Mouse (Mus musculus) hindlimb bud, embryonic 11.5 days (tissue): Measurements from ENCODE around the gene Pla2r1.

ENCODE experiments used
- DNase-seq: peaks from one replicate; pipeline ENCODE4 v3.0.0-alpha.2; 2012; ENCODE audit warnings: low read depth, low spot score; ENCODE audit errors: extremely low spot score

The Pla2r1 gene

DNA sequence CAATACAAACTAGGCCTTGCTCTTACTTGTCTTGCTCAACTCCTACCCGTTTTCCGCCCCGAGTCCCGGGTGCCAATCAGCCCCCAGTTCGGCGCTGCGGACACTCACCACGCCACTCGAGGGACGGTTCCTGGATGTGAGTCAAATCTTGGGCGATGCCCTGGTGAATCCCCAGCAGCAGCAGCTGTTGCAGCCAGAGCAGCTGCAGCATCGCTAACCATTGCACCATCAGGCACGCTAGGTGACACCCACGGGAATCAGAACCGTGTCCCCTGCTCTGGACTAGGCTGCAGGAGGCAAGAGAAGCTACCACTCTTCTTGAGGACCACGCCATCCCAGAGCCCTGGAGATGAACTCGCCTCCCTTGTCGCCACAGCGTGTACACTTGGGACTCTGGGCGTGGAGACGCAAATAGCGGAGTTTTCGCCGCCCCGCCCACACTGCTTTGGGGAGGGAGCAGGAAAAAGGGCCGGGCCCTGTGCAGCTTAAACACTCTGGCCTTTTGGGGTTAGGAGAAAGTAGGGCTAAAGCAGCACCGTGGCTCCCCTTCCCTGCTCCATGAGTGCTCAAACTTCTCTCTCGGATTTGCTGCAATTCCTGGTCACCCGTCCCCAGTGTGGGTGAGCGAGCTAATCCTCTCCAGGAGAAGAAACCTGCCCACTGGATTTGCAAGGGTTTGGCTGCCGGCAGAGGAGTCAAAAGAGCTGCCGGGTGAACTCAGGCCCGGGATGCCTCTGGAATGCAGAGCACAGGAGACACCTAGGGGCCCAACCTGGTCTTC, at the start of gene Pla2r1:
Gene Pla2r1 (minus strand): TSS at position 407 of the 781 bp plus-strand sequence.
- DNase-seq = no peak

- DNase-seq = no peak
These were observed 48.2 kb upstream of the Pla2r1 start for GRCm38 (mm10) chr2:60601326-60601725.

GRCm38 (mm10) chr2:60600863-60601262, 47.8 kb upstream of the Pla2r1 start:
- DNase-seq = no peak

DNA sequence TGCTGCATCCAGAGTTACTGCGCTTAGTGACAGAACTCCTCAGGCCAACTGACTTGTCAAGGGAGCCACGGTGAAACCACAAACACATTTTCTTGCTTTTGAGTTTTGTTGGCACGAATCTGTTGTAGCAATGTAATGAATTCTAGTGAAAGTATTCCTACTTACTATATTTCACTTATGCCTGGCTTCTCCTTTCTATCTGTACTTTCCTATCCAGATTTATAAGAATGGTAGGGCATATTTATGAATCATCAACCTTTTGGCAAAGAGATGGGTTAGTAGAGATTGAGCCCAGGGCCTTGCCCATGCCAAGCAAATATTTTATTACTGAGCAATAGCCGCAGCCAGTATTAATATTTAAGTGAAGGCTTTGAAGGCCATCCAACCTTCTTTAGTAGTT, 30.3 kb upstream of the Pla2r1 start:
- no peak for DNase-seq

DNA sequence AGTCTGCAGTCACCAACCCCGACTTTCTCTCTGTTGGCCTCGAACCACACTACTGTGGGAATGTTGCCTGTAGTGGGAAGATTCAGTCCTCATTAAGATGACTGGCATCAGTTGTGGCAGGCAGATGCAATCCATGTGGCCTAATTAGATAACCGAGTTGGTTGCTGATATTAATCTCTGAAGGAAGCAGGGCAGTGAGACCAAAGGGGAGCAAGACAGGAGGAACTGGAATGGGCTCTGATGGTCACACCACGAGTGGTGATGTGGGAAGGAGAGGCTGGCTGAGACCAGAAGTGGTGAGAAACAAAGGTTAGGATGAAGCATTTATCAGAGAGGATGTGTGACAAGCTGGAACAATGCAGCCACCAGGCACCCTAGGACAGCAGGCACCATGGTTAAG, 1.5 kb upstream of the Pla2r1 start:
- no peak for DNase-seq

DNA sequence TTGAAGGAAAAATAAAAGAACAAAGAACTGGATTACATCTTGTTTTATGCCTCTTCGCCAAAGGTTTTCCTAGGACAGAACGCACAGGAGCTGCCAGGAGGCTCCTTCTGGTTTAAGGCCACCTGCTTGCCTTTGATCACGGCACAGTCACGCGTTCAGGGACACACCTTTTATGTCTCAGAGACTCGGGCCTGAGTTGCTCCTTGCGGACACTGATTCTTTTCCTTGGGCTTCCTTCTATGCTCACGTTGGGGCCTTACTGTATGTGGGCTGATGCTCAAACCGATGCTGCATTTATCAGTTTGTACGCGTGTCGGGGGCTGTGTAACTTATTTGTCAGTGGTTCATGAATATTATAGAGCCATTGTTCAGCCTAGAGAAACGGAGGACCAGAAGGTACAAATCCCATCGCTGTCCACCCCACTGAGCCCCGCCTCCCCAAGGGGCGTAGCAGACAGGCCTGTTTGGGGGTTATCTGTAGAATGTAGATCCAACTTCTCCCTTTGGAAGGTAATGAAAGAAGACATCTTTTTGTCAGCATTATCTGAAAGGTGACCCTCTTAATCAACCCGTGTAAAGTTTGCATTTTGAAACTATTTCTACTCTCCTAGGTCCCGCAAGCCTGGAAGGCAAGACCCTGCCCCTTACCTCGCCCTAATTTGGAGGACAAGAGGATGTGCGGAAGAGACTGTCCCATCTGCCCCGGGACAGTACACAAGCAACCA, 769 bp downstream of the Pla2r1 start:
- DNase-seq = no peak

DNA sequence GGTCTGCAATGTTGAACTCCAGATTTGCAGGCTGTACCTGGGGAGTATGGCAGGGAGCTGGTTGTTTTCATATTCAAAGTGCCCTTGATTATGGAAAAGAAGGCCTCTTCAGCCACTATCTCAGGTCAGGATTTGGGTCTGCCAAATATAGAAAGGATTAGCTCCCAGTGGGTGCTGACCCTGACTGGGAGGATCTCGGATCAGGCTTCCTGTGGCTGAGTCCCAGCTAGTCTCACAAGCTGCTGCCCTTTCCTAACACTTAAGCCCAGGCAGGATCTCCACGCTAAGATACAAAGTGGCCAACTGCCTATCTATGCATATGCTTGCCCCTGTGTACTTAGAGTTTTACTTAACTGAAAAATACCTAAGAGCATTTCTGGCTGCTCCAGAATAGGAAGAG, 1.4 kb downstream of the Pla2r1 start:
- DNase-seq = no peak

DNA sequence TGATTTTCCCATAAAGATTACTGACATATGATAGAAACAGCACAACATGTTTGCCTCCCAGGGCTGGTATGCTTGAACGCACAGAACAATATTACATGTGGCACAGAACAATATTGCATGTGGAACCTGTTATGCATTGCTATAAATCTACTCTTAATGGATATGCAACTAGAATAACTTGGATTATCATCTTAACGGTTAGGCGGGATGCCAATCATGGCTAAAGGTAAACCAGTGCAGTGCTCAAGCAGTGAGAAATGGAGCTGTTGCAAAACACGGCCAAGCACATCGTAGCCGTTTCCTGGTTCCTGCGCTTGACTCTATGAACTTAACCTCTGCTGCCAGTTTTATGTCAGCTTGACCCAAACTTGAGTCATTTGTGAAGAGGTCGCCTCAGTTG, 2.6 kb downstream of the Pla2r1 start:
- no peak for DNase-seq

DNA sequence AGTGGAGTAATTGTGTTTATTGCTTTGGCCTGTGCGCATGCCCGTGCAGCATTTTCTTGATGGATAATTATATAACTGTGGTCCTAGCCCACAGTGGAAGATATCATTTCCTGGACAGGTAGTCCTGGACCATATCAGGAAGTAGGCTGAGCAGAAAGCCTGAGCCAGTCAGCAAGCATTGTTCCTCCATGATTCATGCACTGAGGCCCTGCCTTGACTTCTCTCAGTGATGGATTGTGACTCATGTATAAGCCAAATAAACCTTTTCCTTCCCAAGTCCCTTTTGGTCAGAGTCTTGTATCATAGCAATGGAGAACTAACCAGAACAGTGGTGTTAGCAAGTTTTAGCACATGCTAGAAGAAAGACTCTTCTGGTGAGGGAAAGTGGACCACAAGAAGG, 3.3 kb downstream of the Pla2r1 start:
- no peak for DNase-seq

- DNase-seq = no peak
These were observed 7.0 kb downstream of the Pla2r1 start for GRCm38 (mm10) chr2:60546082-60546481.

DNA sequence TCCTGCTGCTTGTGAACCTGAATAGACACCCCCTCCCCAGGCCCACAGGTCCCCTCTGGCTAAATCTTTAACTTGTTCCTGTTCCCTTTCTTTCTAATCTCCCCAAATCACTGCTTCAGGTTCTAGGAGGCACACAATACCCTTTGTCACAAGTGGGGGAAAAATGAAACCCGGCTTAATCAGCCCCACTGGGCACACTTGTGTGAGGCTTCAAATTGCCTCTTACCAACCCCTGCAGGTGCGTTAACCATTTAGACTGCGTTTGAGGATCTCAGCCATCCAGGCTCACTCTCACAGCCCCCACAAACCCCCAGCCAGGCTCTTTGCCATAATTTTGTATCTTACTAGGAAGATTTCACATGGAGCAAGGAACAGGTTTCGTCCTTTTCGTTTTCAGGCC, 9.1 kb downstream of the Pla2r1 start:
- DNase-seq = no peak

DNA sequence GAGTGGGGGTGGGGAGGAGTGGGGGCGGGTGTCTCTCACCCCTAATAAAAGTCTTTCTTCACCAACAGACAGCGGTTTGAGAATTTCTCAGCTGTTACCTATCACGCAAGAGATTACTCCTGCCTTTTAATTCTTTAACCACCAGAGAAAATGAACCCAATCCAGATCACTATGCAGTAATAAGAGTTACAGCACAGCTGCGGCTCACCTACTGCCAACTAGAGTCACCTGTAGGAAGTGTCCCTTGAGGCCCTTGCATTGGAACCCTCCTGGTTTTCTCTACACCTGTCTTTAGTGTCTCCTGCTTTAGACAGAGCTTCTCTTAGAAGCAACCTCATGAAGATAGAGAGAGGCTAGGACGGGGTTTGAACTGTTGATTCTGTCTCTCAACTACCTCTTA, 11.4 kb downstream of the Pla2r1 start:
- DNase-seq = no peak

DNA sequence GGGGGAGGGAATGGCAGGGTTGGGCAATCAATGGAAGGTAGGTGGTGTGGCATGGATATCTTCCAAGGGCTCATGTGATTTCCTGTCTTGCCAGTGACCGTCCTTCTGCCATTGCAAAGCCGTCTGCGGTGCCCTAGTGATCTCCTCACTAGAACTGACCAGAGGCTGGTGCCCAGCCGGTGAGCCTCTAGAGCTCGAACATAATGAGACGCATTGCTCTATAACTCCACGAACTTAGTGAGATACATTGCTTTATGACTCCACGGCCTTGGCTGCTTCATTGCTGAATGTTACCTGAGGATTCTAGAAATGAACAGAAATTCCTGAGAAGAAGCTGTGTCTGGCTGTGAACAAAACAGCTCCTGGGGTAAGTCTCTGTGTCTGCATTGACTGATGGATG, 12.8 kb downstream of the Pla2r1 start:
- DNase-seq = no peak

DNA sequence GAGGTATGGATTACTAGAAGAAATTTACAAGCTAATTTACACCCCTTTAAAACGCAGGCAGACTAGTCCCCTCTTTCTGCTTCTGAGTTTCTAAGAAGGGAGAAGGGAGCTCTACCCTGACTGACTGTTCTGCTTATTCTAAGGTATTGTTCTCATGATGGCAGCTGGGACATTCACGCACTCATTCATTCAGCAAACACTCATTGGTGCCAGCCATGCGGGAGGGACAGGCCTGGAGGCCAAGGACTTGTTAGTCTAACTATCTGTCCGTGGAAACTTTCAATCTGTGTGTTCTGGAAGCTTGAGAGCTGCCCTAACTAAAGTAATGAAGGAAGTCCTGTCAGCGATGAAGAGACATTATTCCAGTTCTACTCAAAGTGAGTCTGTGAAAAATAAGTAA, 14.4 kb downstream of the Pla2r1 start:
- DNase-seq = no peak

- no peak for DNase-seq
These were observed 14.8 kb downstream of the Pla2r1 start for GRCm38 (mm10) chr2:60538274-60538673.

GRCm38 (mm10) chr2:60534755-60535154, 18.4 kb downstream of the Pla2r1 start:
- DNase-seq = no peak

DNA sequence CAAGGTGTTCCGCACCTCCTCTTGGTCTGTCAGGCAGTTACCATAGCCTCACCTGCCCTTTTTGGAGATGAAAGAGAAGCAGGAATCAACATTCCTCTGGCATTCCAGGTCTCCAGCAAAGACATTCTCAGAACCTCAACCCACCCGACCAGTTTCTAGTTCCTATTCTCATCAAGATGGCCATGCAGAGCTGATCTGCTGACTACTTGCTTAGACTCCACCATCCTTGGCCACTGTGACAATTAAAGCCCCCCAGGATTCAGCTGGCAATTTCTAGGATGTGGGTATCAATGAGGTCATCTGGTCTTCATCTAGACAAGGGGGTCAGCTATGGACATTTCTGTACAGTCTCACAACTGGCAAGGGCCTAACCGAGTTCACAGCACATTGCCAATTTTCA, 20.1 kb downstream of the Pla2r1 start:
- no peak for DNase-seq

DNA sequence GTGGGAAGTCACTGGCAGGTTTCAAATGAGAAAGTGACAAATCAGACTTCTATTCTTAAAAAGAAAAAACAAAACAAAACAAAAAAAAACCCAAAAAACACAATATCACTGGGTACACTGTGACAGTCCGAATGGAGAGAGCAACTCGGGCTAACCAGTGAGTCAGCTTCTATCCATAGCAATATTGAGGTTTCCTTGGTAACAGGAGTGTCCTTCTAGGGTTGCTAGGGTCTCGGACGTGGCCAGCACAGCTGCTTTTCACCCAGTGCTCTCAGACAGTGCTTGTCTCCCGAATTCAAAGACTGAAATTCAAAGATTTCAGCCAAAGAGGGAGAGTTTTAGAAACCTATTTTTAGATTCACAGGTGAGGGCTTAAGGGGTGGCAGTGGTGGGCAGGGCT, 20.6 kb downstream of the Pla2r1 start:
- DNase-seq = no peak

GRCm38 (mm10) chr2:60515817-60516216, 37.3 kb downstream of the Pla2r1 start:
- no peak for DNase-seq

- no peak for DNase-seq
These were observed 38.2 kb downstream of the Pla2r1 start for GRCm38 (mm10) chr2:60514863-60515262.

GRCm38 (mm10) chr2:60510718-60511117, 42.4 kb downstream of the Pla2r1 start:
- DNase-seq = no peak

DNA sequence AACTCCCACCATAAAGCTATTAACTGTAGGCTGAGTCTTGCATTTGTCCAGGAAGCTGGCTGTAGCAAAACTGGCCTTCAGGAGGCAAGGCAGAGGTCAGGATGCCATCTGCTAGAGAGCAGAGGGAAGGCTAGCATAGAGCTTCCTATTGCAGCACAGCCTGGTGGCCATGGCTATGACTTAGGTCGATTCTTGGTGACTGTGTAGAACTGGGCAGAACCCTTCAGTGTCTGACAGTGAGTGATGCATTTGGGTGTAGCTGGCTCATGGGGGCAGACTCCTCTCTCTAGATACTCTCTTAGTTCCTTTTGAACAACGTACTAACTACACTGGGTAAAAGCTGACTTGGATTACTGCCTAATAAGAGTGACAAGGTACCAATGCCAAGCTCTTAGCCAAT, 48.0 kb downstream of the Pla2r1 start:
- no peak for DNase-seq

DNA sequence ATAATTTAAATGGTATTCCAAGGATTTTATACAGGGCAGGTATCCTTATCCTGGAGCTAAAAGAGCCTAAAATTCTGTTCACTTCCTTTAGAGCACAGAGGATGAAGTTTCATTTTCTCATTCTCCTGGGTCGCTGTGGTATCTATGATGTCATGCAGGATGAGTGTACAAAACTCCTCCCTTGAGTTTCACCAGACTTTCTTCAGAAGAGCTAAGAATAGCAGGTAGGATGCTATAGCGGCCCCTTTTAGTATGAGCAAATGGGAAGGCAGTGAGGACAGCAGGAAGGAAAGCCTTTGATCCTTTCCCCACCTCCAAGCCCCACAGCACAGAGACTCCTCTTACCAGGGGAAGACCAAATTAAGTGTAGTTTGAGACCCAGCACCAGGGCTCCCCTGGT, 48.4 kb downstream of the Pla2r1 start:
- DNase-seq = no peak
